Mouse (Mus musculus) testis, postnatal 14 days (tissue): ENCODE data around the gene Ppif.

ENCODE experiments used
- DNase-seq: peaks from one replicate; pipeline ENCODE4 v3.0.0; 2021; ENCODE audit warnings: low spot score

Ppif gene

DNA sequence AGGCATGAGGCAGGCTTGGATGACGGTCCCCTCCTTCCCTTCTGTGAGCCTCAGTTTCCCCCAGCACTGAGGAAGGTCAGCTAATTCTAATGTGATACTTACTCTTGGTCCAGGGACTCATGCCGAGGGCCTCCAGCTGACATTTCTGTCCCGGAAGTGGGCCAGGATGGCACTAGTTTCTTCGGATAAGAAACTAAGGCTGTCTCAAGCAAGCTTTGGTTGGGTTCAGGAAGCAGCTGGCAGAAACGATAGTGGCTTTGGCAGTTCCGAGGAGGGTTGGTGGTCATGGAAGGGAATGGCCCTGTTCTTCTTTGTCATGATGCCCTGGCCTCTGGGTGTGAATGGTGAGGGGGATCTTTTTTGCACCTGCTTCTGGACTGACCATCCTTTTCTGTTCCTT, 1.1 kb downstream of the Ppif start:
- DNase-seq = no peak

- DNase-seq = no peak
Observed at GRCm38 (mm10) chr14:25696356-25696755, 2.4 kb downstream of the Ppif start.

GRCm38 (mm10) chr14:25701986-25702385, 8.0 kb downstream of the Ppif start:
- DNase-seq = no peak

GRCm38 (mm10) chr14:25707691-25708181, 13.8 kb downstream of the Ppif start:
- no peak for DNase-seq

DNA sequence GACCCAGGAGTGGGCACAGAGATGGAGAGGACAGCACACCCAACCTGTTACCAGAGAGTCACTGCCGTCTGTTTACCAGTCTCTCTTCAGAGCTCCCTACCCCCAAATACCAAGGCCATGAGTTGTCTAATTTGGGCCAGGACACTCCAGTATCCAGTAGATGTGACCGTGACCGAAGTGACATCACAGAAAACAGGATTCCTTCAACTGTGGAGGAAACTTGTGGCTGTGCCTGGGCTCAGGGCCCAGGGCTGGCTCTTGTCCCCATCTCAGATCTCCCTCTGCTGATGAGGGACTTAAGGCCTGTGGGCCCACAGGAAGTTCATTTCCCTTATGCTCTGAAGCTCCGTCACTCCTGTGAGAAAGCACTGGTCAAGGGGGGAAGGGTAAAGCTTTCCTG, 14.5 kb downstream of the Ppif start:
- DNase-seq = peak; percentile 46

- DNase-seq = peak; percentile 63
Observed at GRCm38 (mm10) chr14:25708917-25709316, 15.0 kb downstream of the Ppif start.

GRCm38 (mm10) chr14:25710073-25710472, 16.1 kb downstream of the Ppif start:
- DNase-seq = peak; percentile 63

DNA sequence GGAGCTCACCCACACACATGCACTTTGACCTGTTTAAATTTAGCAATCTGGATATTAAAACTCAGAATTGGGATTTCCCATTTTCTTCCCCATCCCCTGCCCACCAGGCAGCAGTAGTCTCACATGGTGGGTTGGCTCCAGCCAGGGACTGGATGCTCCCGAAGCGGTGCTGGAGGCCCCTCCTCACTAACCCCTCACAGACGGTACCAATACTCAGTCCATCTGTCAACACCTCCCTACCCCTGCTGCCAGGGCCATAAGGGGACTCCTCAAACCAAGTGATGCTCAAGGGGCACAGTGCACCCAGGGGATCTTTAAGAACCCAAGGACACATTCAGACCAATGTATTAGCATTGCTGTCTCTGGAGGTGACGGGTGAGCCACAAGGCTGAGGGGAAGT, 16.7 kb downstream of the Ppif start:
- no peak for DNase-seq

GRCm38 (mm10) chr14:25711177-25711576, 17.2 kb downstream of the Ppif start:
- no peak for DNase-seq

GRCm38 (mm10) chr14:25711602-25712001, 17.6 kb downstream of the Ppif start:
- DNase-seq = no peak

DNA sequence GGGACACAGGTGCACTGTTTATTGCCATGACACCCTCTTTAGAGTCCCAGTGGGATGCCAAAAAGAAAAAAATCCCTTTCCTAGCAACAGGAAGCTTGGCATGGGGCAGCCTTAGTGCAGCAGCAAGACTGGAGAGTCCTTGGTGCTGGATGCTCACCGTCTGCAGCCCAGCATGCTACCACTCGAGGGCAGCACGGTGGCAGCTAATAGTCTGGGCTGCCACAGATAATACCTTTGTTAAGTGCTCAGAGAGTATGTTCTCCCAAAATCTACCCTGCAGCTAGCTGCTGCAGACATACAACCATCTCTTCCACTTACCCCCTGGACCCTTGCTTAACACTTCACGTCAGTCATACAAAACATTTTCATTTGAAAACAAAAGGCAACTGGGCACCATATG, 19.5 kb downstream of the Ppif start:
- no peak for DNase-seq

- no peak for DNase-seq
Observed at GRCm38 (mm10) chr14:25716528-25716927, 22.6 kb downstream of the Ppif start.

- no peak for DNase-seq
Observed at GRCm38 (mm10) chr14:25717718-25718117, 23.8 kb downstream of the Ppif start.

GRCm38 (mm10) chr14:25718471-25718870, 24.5 kb downstream of the Ppif start:
- peak; percentile 60 for DNase-seq

DNA sequence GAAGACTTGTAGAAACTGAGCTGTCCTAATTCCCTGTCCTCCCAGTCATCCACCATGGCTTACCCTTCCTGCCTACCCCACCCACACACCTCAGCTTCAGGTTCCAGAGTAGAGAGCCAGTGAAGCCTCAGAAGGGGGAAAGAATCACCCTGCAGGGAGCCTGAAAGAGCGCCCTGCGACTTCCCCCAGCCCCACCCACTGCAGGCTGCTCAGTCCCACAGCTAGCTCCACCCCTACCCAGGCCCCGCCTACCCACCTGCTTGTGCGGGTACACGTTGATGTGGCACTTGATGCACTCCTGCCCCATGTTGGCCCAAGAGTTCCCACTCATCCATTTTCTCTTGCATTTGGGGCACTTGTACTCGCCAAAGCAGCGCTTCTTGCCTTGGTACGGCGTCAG, 25.4 kb downstream of the Ppif start:
- peak; percentile 71 for DNase-seq

GRCm38 (mm10) chr14:25720962-25721707, 27.2 kb downstream of the Ppif start:
- DNase-seq = no peak

- DNase-seq = peak; percentile 43
Observed at GRCm38 (mm10) chr14:25725032-25725497, 31.1 kb downstream of the Ppif start.

DNA sequence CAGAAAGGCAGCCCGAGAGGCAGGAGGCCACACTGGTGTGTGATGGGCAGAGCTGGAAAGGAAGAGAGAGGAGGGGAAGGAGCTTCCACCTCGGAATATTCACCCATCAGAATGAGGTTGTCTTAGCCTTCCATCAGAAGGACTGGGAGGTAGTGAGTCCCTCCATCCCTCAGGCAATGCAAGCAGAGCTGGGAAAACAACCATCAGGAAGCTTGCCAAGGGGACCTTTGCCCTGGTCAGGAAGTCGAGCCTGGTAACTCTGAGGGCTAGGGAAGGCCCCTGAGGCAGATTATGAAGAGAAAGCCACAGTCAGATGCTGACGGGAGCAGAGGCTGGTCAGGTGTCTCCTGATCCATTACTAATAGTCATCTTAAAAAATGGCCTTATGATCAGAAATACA, 31.7 kb downstream of the Ppif start:
- no peak for DNase-seq

- no peak for DNase-seq
Observed at GRCm38 (mm10) chr14:25726226-25727148, 32.5 kb downstream of the Ppif start.

DNA sequence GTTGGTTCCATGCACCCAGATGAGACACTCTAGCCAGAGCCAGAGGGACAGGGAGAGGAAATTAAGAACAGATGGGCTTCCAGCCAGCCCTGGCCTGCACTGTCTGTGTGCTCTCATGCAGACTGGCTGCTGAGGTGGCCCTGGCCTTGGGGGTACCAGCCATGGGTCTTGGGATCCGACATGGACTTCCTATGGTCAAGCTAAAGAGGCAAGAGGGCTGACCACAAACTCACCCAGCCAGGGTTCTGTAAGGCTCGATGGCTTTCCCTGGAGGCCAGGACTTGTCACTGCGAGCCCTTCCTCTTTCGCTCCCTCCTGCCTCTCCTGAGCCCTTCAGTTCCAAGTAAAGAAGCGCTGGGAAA, 33.2 kb downstream of the Ppif start:
- DNase-seq = no peak

- DNase-seq = no peak
Observed at GRCm38 (mm10) chr14:25734736-25735716, 41.1 kb downstream of the Ppif start.

DNA sequence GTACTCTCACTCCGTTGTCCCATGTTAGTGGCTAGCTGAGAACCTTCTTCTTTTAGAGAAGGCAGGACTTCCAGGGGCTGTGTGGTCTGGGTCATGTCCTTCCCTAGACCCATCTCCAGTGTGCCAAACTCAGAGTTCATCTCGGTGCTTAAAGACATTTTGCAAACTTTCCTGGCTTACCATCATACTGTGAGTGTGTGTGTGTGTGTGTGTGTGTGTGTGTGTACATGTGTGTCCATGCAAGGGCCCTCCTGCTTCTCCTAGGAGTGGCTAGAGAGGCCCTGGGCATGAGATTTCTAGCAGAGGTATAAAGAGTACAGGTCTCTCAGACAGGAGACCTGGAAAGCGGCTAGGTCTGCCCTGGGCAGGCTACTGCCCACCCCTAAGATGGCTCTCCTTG, 42.2 kb downstream of the Ppif start:
- no peak for DNase-seq
